Comparison of ENCODE assay signal across 19 mouse cellular contexts in genomic region chr10:82361911-82362310, GRCm38 (mm10). TPM values are rescaled to one million over a fixed set of nuclear protein-coding genes. Genes with fewer than 3 reads are reported as not detected.
"Had no signal": no experiment of that assay in that cellular context is flagged by ENCODE, and none has a peak within 500 bp of the region (broad histone marks: within the 10 kb centered on the region; RNA-seq: fewer than 3 reads in every experiment).

No protein-coding gene starts in this region.

- DNase-seq: kidney, postnatal 14 days; layer of hippocampus, postnatal 36 days; liver, embryonic 13.5 days; liver, postnatal 0 days; lung, postnatal 14 days; retina, postnatal 1 day; right cerebral cortex, postnatal 4 days; spleen, adult 18-20 months had no signal

- ATAC-seq: liver, postnatal 0 days; midbrain, embryonic 16.5 days had no signal

RNA-seq across cellular contexts. Expression of gene 4932415D10Rik, which starts 45.5 kb away (rescaled TPM):
- total RNA-seq: layer of hippocampus, postnatal 36 days; left cerebral cortex, postnatal 25 days had no signal
- polyA plus RNA-seq: kidney, embryonic 14.5 days; large intestine, adult 2 months; limb, embryonic 11.5 days; limb, embryonic 15.5 days; liver, embryonic 13.5 days; liver, postnatal 0 days; lung, embryonic 15.5 days; macrophage; midbrain, embryonic 12.5 days; midbrain, embryonic 16.5 days; neural tube, embryonic 13.5 days; stomach, embryonic 14.5 days had no signal
